Mouse (Mus musculus) embryo, embryonic 10.5 days (tissue): ENCODE data around the gene Zcchc4.

Source experiments
- DNase-seq: peaks from one replicate; pipeline ENCODE4 v3.0.0-alpha.2; 2015; ENCODE audit warnings: low spot score

The Zcchc4 gene

DNA sequence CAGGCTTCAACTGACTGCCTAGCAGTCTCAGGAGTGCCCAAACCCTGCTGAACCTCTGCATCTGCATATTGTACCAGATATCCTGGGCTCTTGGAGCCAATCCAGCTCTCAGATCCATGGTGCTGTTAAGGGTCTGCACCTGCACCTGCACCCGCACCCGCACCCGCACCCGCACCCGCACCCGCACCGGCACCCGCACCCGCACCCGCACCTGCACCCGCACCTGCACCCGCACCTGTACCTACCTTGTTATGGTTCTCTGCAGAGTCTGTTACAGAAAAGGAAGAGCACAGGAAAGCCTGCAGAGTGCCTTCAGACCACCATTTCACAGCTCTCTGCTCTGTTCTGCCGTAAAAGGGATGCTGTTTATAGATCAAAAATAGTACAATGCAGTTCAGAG is 96.8 kb downstream of the Zcchc4 start:
- no peak for DNase-seq
